In the genomic region with DNA sequence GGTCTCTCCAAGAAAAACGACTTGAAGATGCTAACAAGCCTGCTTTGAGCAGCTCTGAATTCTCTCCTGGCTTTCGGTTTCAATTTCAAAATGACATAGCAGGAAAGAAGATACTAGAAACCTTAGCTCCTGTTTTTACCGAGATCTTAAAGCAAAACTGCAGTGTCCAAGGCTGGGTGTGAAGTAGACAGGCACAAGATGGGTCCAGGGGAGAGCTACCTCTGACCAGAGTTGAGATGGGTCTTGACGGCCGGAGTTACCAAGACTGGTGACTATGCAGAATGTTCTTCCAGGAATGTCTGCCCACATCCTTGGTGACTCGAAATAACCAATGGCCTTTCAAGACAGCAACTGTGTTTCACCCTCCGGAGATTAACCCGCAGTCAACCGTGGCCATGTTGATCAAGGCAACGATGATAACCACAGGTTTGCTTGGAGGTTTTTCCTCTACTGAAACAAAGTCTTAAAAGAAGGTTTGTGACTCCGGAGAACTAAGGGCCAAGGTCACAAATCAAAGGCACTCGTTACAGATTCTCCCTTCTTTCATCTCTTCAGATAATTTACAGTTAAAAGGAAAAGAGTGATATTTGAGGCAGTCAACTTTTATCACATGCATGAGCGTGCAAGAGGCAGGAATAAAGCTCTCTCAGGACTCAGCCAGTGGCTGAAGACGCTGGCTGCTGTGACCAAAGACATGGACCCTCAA, we compare ENCODE assay signal across 9 mouse cellular contexts.
DNase-seq lines count a peak whose midpoint lies in the region; ATAC-seq lines count a peak whose summit lies in the region.
"Had no signal": no experiment of that assay in that cellular context is flagged by ENCODE, and none has a peak within 500 bp of the region (broad histone marks: within the 10 kb centered on the region; RNA-seq: fewer than 3 reads in every experiment).

No protein-coding gene starts in this region.

- H3K27ac ChIP-seq in embryonic facial prominence, embryonic 14.5 days (replicated peaks; ENCODE audit: low read depth, low read length) = peak overlapping the region; percentile 39; the same call in 1 of the 2 replicates
- H3K27ac ChIP-seq in liver, embryonic 13.5 days = no peak overlapping the region
- H3K27ac ChIP-seq in forebrain, embryonic 12.5 days = no peak overlapping the region

- peak overlapping the region; percentile 33 for H3K4me2 ChIP-seq in embryonic facial prominence, embryonic 14.5 days (ENCODE audit: low read depth, low read length)
- H3K4me2 ChIP-seq in liver, embryonic 13.5 days = peak overlapping the region; percentile 9; the same call in 1 of the 2 replicates
- no peak overlapping the region for H3K4me2 ChIP-seq in forebrain, embryonic 12.5 days
- H3K4me2 ChIP-seq: lung, embryonic 14.5 days had no signal

- no peak for ATAC-seq in embryonic facial prominence, embryonic 14.5 days (ENCODE audit: low read depth)
- no peak for ATAC-seq in liver, embryonic 13.5 days (ENCODE audit: low read depth)
- no peak for ATAC-seq in forebrain, embryonic 12.5 days (ENCODE audit: low FRiP score)

- no peaks in the 10 kb centered on the region for H3K36me3 ChIP-seq in embryonic facial prominence, embryonic 14.5 days (ENCODE audit: control insufficient read depth, insufficient read depth, low read length)
- H3K36me3 ChIP-seq in liver, embryonic 13.5 days = no peaks in the 10 kb centered on the region
- no peaks in the 10 kb centered on the region for H3K36me3 ChIP-seq in forebrain, embryonic 12.5 days (replicated peaks)

- H3K27me3 ChIP-seq in embryonic facial prominence, embryonic 14.5 days (replicated peaks; ENCODE audit: control insufficient read depth, insufficient read depth, low read length) = no peaks in the 10 kb centered on the region
- H3K27me3 ChIP-seq in liver, embryonic 13.5 days = no peaks in the 10 kb centered on the region
- no peaks in the 10 kb centered on the region for H3K27me3 ChIP-seq in forebrain, embryonic 12.5 days

- peaks cover 8% of the 10 kb centered on the region; the same call in 1 of the 2 replicates for H3K4me1 ChIP-seq in embryonic facial prominence, embryonic 14.5 days (ENCODE audit: control insufficient read depth, insufficient read depth, low read length)
- peaks cover 23% of the 10 kb centered on the region for H3K4me1 ChIP-seq in liver, embryonic 13.5 days (replicated peaks)
- no peaks in the 10 kb centered on the region for H3K4me1 ChIP-seq in forebrain, embryonic 12.5 days

- no peak overlapping the region for H3K4me3 ChIP-seq in embryonic facial prominence, embryonic 14.5 days (ENCODE audit: low read depth, low read length)
- H3K4me3 ChIP-seq in liver, embryonic 13.5 days (replicated peaks) = no peak overlapping the region
- H3K4me3 ChIP-seq in forebrain, embryonic 12.5 days (replicated peaks) = no peak overlapping the region

- H3K9me3 ChIP-seq in embryonic facial prominence, embryonic 14.5 days (ENCODE audit: control insufficient read depth, low read length) = no peaks in the 10 kb centered on the region
- H3K9me3 ChIP-seq in liver, embryonic 13.5 days (replicated peaks) = no peaks in the 10 kb centered on the region
- H3K9me3 ChIP-seq in forebrain, embryonic 12.5 days = no peaks in the 10 kb centered on the region

- WGBS in embryonic facial prominence, embryonic 14.5 days = 54% methylated on average over 14 of the region's 14 CpGs
- 56% methylated on average over 14 of the region's 14 CpGs for WGBS in liver, embryonic 13.5 days (ENCODE audit: insufficient replicate concordance)
- WGBS in forebrain, embryonic 12.5 days = 86% methylated on average over 14 of the region's 14 CpGs

- DNase-seq in lung, postnatal 36 days = peak; percentile 36
- no peak for DNase-seq in lung, postnatal 14 days
- no peak for DNase-seq in embryonic facial prominence, embryonic 14.5 days (ENCODE audit: low spot score)
- no peak for DNase-seq in liver, embryonic 13.5 days
- peak; percentile 32 for DNase-seq in yolk sac, embryonic 10.5 days (ENCODE audit: low spot score)
- DNase-seq in urinary bladder, adult 18-20 months (ENCODE audit: low spot score in 2 of 2) = no peak
- no peak for DNase-seq in ovary, postnatal 14 days (ENCODE audit: low spot score)

- H3K9ac ChIP-seq in embryonic facial prominence, embryonic 14.5 days (ENCODE audit: low read depth, low read length) = no peak overlapping the region
- no peak overlapping the region for H3K9ac ChIP-seq in liver, embryonic 13.5 days
- H3K9ac ChIP-seq in forebrain, embryonic 12.5 days = no peak overlapping the region
- H3K9ac ChIP-seq: lung, embryonic 14.5 days had no signal

Comparison
In these comparisons a context has a peak if more than half of its experiments do, and no peak if none do; other contexts are left out.
1. DNase-seq: peak in lung, postnatal 36 days (single experiment) and yolk sac, embryonic 10.5 days (single experiment); none in lung, postnatal 14 days (single experiment), embryonic facial prominence, embryonic 14.5 days (single experiment), liver, embryonic 13.5 days (single experiment), urinary bladder, adult 18-20 months (0 of 2) and ovary, postnatal 14 days (single experiment).